Mouse (Mus musculus) CH12.LX (cell line): ENCODE measurements around the gene Apobec3. TPM values are rescaled to one million over a fixed set of nuclear protein-coding genes. Genes with fewer than 3 reads are reported as not detected.
"Not testable (repeated sequence)": the region's sequence is repeated elsewhere in the genome, so short reads cannot be mapped to it uniquely, and the experiment has no call there.

ENCODE experiments used
- DNase-seq: peaks from one replicate; pipeline ENCODE4 v3.0.0-alpha.2; 2013; ENCODE audit errors: extremely low read depth
- H3K27ac ChIP-seq: 2 replicates; pipeline ENCODE4 v1.5.1; 2012; ENCODE audit warnings: low read depth, mild to moderate bottlenecking, control low read depth, moderate library complexity; ENCODE audit not compliant: insufficient read depth
- H3K27me3 ChIP-seq: replicated peaks from 2 replicates; pipeline ENCODE3; 2012; ENCODE audit warnings: inconsistent platforms
- H3K36me3 ChIP-seq, 2 experiments: replicated peaks in 1 of 2; 2 replicates each; pipeline versions ENCODE3 to v1.6.1; 2012; ENCODE audit warnings: inconsistent platforms in 1 of 2, low read length in 1 of 2, mild to moderate bottlenecking in 1 of 2, mixed read lengths in 1 of 2, moderate library complexity in 1 of 2; ENCODE audit not compliant: control insufficient read depth in 1 of 2, insufficient read depth in 1 of 2
- H3K4me1 ChIP-seq, 2 experiments: 2 replicates each; pipeline ENCODE4 v1.6.1; 2012; ENCODE audit warnings: inconsistent platforms in 1 of 2, moderate library complexity in 1 of 2; ENCODE audit not compliant: insufficient read depth in 2 of 2, control insufficient read depth in 1 of 2
- H3K4me2 ChIP-seq: 2 replicates; pipeline ENCODE4 v1.6.1; 2012; ENCODE audit warnings: low read depth, mild to moderate bottlenecking, control low read depth; ENCODE audit not compliant: poor library complexity, insufficient read depth, severe bottlenecking
- H3K4me3 ChIP-seq, 3 experiments: fragments of 150-350 bp in 1 of 3; sonication (generic) in 1 of 3; replicated peaks in 1 of 3; 2 replicates each; pipeline versions ENCODE3 to v1.5.1; 2011 to 2012; ENCODE audit warnings: low read depth in 2 of 3, low read length in 2 of 3, mild to moderate bottlenecking in 2 of 3, moderate library complexity in 2 of 3, control low read depth in 1 of 3, improper control_type of control experiment in 1 of 3, inconsistent platforms in 1 of 3, mixed read lengths in 1 of 3; ENCODE audit not compliant: poor library complexity in 1 of 3
- H3K79me2 ChIP-seq: replicated peaks from 2 replicates; pipeline ENCODE4 v1.6.1; 2012; ENCODE audit warnings: mild to moderate bottlenecking, moderate library complexity; ENCODE audit not compliant: control insufficient read depth, poor library complexity, insufficient read depth, severe bottlenecking; ENCODE audit errors: extremely low read depth
- H3K9ac ChIP-seq: 2 replicates; pipeline ENCODE4 v1.6.1; 2012; ENCODE audit warnings: low read depth, mild to moderate bottlenecking, control low read depth, moderate library complexity; ENCODE audit not compliant: insufficient read depth
- H3K9me3 ChIP-seq: replicated peaks from 2 replicates; pipeline ENCODE3; 2012; ENCODE audit warnings: low read length, inconsistent platforms, mixed read lengths
- BHLHE40 ChIP-seq: IDR thresholded peaks from 2 replicates; pipeline ENCODE4 v1.6.1; 2011; ENCODE audit warnings: mild to moderate bottlenecking, low read depth, low read length, improper control_type of control experiment
- CHD2 ChIP-seq: IDR thresholded peaks from 2 replicates; pipeline ENCODE4 v1.6.1; 2011; ENCODE audit warnings: low read length, improper control_type of control experiment
- EP300 ChIP-seq: IDR thresholded peaks from 2 replicates; pipeline ENCODE4 v1.6.1; 2011; ENCODE audit warnings: low read length, improper control_type of control experiment
- HCFC1 ChIP-seq: IDR thresholded peaks from 2 replicates; pipeline ENCODE4 v1.6.1; 2012; ENCODE audit warnings: low read depth, mild to moderate bottlenecking, inconsistent platforms, low read length, improper control_type of control experiment
- KAT2A ChIP-seq: IDR thresholded peaks from 2 replicates; pipeline ENCODE4 v1.6.1; 2012; ENCODE audit warnings: low read length, improper control_type of control experiment, inconsistent platforms; ENCODE audit not compliant: insufficient replicate concordance
- MAFK ChIP-seq: IDR thresholded peaks from 2 replicates; pipeline ENCODE4 v1.6.1; 2011; ENCODE audit warnings: low read length, improper control_type of control experiment; ENCODE audit not compliant: insufficient replicate concordance
- MXI1 ChIP-seq: IDR thresholded peaks from 2 replicates; pipeline ENCODE4 v1.6.1; 2011; ENCODE audit warnings: mild to moderate bottlenecking, low read depth, low read length, improper control_type of control experiment
- POLR2A ChIP-seq: IDR thresholded peaks from 2 replicates; pipeline ENCODE4 v1.6.1; 2011; ENCODE audit warnings: low read depth, mild to moderate bottlenecking, improper control_type of control experiment, low read length
- POLR2AphosphoS2 ChIP-seq: IDR thresholded peaks from 2 replicates; pipeline ENCODE4 v1.6.1; 2011; ENCODE audit warnings: low read depth, low read length, improper control_type of control experiment
- RCOR1 ChIP-seq: conservative IDR thresholded peaks from 2 replicates; pipeline ENCODE4 v1.6.1; 2012; ENCODE audit warnings: low read depth, mild to moderate bottlenecking, inconsistent platforms, low read length, improper control_type of control experiment
- SIN3A ChIP-seq: IDR thresholded peaks from 2 replicates; pipeline ENCODE4 v1.6.1; 2012; ENCODE audit warnings: low read length, improper control_type of control experiment, inconsistent platforms
- TCF12 ChIP-seq: IDR thresholded peaks from 2 replicates; pipeline ENCODE4 v1.6.1; 2014; ENCODE audit warnings: low read depth, mild to moderate bottlenecking, inconsistent platforms, low read length, improper control_type of control experiment
- UBTF ChIP-seq: IDR thresholded peaks from 2 replicates; pipeline ENCODE4 v1.6.1; 2012; ENCODE audit warnings: low read depth, mild to moderate bottlenecking, inconsistent platforms, low read length, improper control_type of control experiment, moderate library complexity
- USF1 ChIP-seq: IDR thresholded peaks from 2 replicates; pipeline ENCODE4 v1.6.1; 2014; ENCODE audit warnings: low read depth, mild to moderate bottlenecking, inconsistent platforms, low read length, improper control_type of control experiment
- USF2 ChIP-seq: conservative IDR thresholded peaks from 2 replicates; pipeline ENCODE4 v1.6.1; 2011; ENCODE audit warnings: low read depth, low read length, improper control_type of control experiment
- ZC3H11A ChIP-seq: IDR thresholded peaks from 2 replicates; pipeline ENCODE4 v1.6.1; 2012; ENCODE audit warnings: low read depth, mild to moderate bottlenecking, inconsistent platforms, low read length, improper control_type of control experiment
- ZKSCAN1 ChIP-seq: IDR thresholded peaks from 2 replicates; pipeline ENCODE4 v1.6.1; 2012; ENCODE audit warnings: low read depth, inconsistent platforms, low read length, improper control_type of control experiment, borderline replicate concordance
- ZMIZ1 ChIP-seq: IDR thresholded peaks from 2 replicates; pipeline ENCODE4 v1.6.1; 2012; ENCODE audit warnings: low read depth, mild to moderate bottlenecking, inconsistent platforms, low read length, improper control_type of control experiment
- ZNF384 ChIP-seq: IDR thresholded peaks from 2 replicates; pipeline ENCODE4 v1.6.1; 2012; ENCODE audit warnings: low read depth, low read length, improper control_type of control experiment, inconsistent platforms
- dilution Hi-C: fragments of 300-500 bp; cut with MboI; formaldehyde crosslinking; loops from 2 replicates; pipeline ENCODE4 v1.14.3; 2020; ENCODE audit warnings: low sequenced_read_pairs; ENCODE audit not compliant: extremely low pct_unique_long_range_greater_than_20kb, extremely low pct_ligation_motif_present
- in situ Hi-C: fragments of 300-500 bp; cut with MboI; formaldehyde crosslinking; loops from 3 replicates; pipeline ENCODE4 v1.14.3; 2019; ENCODE audit warnings: low sequenced_read_pairs, low pct_ligation_motif_present, low pct_unique_long_range_greater_than_20kb, mixed read lengths
- polyA plus RNA-seq: library from polyadenylated mRNA; unstranded; fragments of >175 nt; gene quantifications from 2 replicates; pipeline ENCODE4 v1.2.1, GENCODE M21; 2012; ENCODE audit warnings: low read depth; ENCODE audit not compliant: insufficient read length
- total RNA-seq, 2 experiments: library from RNA; depleted of rRNA; stranded (reverse); fragments of 300-350 nt in 1 of 2; fragments of >200 nt in 1 of 2; gene quantifications; 2 replicates each; pipeline ENCODE4 v1.2.3; 2012 to 2014

Gene Apobec3
- total and polyA plus RNA-seq, 3 experiments, result 3.9 to 94.3 (median 10.4) TPM

DNA sequence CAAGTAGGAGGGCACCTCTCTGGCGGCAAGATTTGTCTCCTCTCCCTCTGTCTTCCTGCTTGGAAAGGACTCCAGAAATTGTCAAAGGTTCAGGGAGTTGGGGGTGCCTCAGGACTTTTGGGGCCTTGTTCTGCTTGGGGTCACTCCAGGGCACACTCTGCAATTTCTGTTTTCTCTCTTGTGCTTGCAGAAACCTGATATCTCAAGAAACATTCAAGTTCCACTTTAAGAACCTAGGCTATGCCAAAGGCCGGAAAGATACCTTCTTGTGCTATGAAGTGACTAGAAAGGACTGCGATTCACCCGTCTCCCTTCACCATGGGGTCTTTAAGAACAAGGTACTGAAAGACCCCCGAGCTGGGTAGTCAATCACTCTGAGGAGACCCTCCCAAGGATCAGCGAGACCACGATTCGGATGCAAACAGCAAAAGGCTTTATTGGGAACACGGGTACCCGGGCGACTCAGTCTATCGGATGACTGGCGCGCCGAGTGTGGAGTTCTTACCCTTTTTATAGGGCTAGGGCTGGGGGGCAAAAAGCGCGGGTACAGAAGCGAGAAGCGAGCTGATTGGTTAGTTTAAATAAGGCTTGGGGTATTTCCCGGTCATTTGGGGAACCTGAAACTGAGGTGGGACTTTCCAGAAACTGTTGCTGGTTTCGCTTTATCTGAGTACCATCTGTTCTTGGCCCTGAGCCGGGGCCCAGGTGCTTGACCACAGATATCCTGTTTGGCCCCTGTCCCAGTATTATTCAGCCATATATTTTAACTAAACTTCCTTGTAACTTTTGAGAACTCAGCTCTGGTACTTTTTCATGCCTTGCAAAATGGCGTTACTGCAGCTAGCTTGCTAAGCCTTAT, 4.0 kb downstream of the Apobec3 start:
- H3K4me2 ChIP-seq, DNase-seq, H3K36me3 ChIP-seq, in situ Hi-C loops, H3K79me2 ChIP-seq, dilution Hi-C loops, H3K27me3 ChIP-seq, H3K9ac ChIP-seq: not testable (repeated sequence)
- Histone ChIP-seq H3K4me3 (peak overlapping the region in 1 of 3 experiments; percentile 18), H3K9me3 (peaks cover 72% of the 10 kb centered on the region), H3K27ac (peak overlapping the region; percentile 96), H3K4me1 (peaks cover 11 to 26% of the 10 kb centered on the region in 2 experiments)

DNA sequence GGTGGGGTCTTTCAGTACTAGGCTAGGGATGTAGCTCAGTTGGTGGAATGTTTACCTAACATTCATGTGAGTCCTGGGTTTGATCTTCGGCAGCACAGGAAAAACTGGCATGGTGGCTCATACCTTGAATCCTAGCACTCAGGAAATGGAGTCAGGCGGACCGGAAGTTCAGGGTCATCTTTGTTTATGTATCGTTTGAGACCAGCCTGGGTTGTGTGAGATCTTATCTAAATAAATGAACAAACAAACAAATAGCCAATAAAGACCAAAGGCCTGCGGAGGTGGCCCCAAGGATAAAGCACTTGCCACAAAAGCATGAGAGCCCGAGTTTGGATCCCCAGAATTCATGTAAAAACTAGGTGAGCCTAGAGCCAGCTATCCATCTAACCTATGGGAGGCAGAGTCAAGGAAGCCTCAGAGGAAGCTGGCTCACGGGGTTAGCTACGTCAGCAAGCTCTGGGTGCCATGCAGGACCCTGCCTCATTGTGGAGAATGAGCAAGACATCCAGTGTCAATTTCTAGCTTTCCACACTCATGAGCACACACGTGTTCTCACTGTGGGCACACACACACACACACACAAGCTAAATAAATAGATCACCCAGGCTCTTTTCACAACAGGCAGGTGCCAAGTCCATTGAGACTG, 4.7 kb downstream of the Apobec3 start:
- Histone ChIP-seq H3K9ac (no peak overlapping the region), H3K4me2 (no peak overlapping the region), H3K27ac (peak overlapping the region; percentile 96), H3K9me3 (peaks cover 67% of the 10 kb centered on the region), H3K27me3 (no peaks in the 10 kb centered on the region), H3K79me2 (no peaks in the 10 kb centered on the region), H3K4me3 (peak overlapping the region in 2 of 3 experiments; percentile 1 to 21), H3K36me3 (no peaks in the 10 kb centered on the region), H3K4me1 (peaks cover 13 to 29% of the 10 kb centered on the region in 2 experiments)
- no peak for TF ChIP-seq MAFK
- no peak for TF ChIP-seq SIN3A
- TF ChIP-seq ZNF384, result no peak
- TF ChIP-seq USF1, result no peak
- TF ChIP-seq KAT2A, result no peak
- no peak for TF ChIP-seq ZC3H11A
- no peak for TF ChIP-seq ZKSCAN1
- TF ChIP-seq ZMIZ1, result no peak
- no peak for TF ChIP-seq HCFC1
- TF ChIP-seq TCF12, result no peak
- TF ChIP-seq MXI1, result no peak
- no peak for TF ChIP-seq EP300
- TF ChIP-seq BHLHE40, result no peak
- TF ChIP-seq UBTF, result no peak
- TF ChIP-seq POLR2A, result no peak
- TF ChIP-seq CHD2, result no peak
- no peak for TF ChIP-seq USF2
- no peak for TF ChIP-seq POLR2AphosphoS2
- TF ChIP-seq RCOR1, result no peak
- in situ Hi-C loops (no loop called here), dilution Hi-C loops (no loop called here)
- DNase-seq, result no peak
